Mouse (Mus musculus) stomach, postnatal 0 days (tissue): ENCODE results near the gene Usf2. TPM values are rescaled to one million over a fixed set of nuclear protein-coding genes. Genes with fewer than 3 reads are reported as not detected.

ENCODE experiments used
- ATAC-seq: fragments of 200-750 bp; cut with Nextera tagmentation; 2 replicates; pipeline ENCODE4 v1.8.0; 2017; ENCODE audit not compliant: low FRiP score, low TSS enrichment
- DNase-seq: peaks from one replicate; pipeline ENCODE4 v3.0.0-alpha.2; 2016; ENCODE audit warnings: low spot score
- H3K27ac ChIP-seq: fragments of 300-500 bp; sonication (generic); replicated peaks from 2 replicates; pipeline ENCODE4 v1.5.1; 2014; ENCODE audit warnings: mild to moderate bottlenecking, control low read depth
- H3K27me3 ChIP-seq: fragments of 300-500 bp; sonication (generic); 2 replicates; pipeline ENCODE4 v1.6.1; 2014; ENCODE audit warnings: low read length; ENCODE audit not compliant: control insufficient read depth, insufficient read depth
- H3K36me3 ChIP-seq: fragments of 300-500 bp; sonication (generic); 2 replicates; pipeline ENCODE4 v1.6.1; 2014; ENCODE audit warnings: low read length, mixed read lengths; ENCODE audit not compliant: control insufficient read depth, insufficient read depth
- H3K4me1 ChIP-seq: fragments of 300-500 bp; sonication (generic); replicated peaks from 2 replicates; pipeline ENCODE4 v1.6.1; 2014; ENCODE audit warnings: antibody characterized with exemption; ENCODE audit not compliant: control insufficient read depth, insufficient read depth
- H3K4me2 ChIP-seq: fragments of 300-500 bp; sonication (generic); replicated peaks from 2 replicates; pipeline ENCODE4 v1.6.1; 2014; ENCODE audit warnings: low read depth, mild to moderate bottlenecking, control low read depth, moderate library complexity
- H3K4me3 ChIP-seq: fragments of 300-500 bp; sonication (generic); 2 replicates; pipeline ENCODE4 v1.5.1; 2014; ENCODE audit warnings: low read depth, low read length, control low read depth
- H3K9ac ChIP-seq: fragments of 300-500 bp; sonication (generic); 2 replicates; pipeline ENCODE4 v1.6.1; 2014; ENCODE audit warnings: mild to moderate bottlenecking, low read length, control low read depth, mixed read lengths
- H3K9me3 ChIP-seq: fragments of 300-500 bp; sonication (generic); 2 replicates; pipeline ENCODE4 v1.6.1; 2016; ENCODE audit warnings: low read length; ENCODE audit not compliant: control insufficient read depth
- CTCF ChIP-seq: IDR thresholded peaks from 2 replicates; pipeline ENCODE4 v1.5.1; 2016; ENCODE audit warnings: antibody characterized with exemption, low read depth, mild to moderate bottlenecking, moderate library complexity
- EP300 ChIP-seq: optimal IDR thresholded peaks from 2 replicates; pipeline ENCODE3; 2016; ENCODE audit warnings: antibody characterized with exemption
- WGBS: fragments of 180-500 bp; shearing (Covaris S2); extraction: QIAGEN DNeasy Blood & Tissue Kit; methylation state at CpG from one replicate; pipeline ENCODE4 v1.1.7; 2014; 5-methylcytosine and 5-hydroxymethylcytosine counted together
- polyA plus RNA-seq: library from polyadenylated mRNA; unstranded; fragments of >200 nt; fragmentation: Nextera tagmentation; extraction: Ambion mirVana; gene quantifications from 2 replicates; pipeline ENCODE4 v1.2.1, GENCODE M21; 2015

The Usf2 gene
- polyA plus RNA-seq, 1 experiment from 2014 or later: 12.0 TPM

DNA sequence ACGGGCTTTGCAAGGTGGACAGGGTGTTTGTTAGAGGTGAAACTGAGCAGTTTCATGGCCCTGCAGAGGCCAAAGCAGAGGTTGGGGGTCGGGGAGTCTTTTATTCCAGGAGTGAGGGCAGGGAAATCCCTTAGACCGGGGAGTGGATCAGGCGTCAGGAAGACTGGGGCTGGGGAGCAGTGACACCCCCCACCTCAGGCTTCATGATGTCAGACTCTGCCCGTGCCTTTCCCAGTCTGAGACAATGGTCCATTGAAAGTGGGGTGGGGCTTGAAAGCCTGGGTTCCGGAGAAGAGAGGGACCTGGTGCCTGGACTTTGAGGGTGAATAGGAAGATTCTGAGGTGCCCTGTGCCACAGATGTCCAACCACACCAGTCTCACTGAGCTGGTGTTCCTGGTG is 39.9 kb downstream of the Usf2 start:
- Histone ChIP-seq H3K27me3 (no peaks in the 10 kb centered on the region), H3K9me3 (no peaks in the 10 kb centered on the region), H3K4me1 (no peaks in the 10 kb centered on the region), H3K36me3 (no peaks in the 10 kb centered on the region), H3K27ac (no peak overlapping the region), H3K4me2 (no peak overlapping the region), H3K4me3 (no peak overlapping the region), H3K9ac (no peak overlapping the region)
- DNase-seq (no peak), ATAC-seq (no peak)
- 26% methylated on average over 6 of the region's 6 CpGs for WGBS
- TF ChIP-seq CTCF: no peak
- TF ChIP-seq EP300: no peak

DNA sequence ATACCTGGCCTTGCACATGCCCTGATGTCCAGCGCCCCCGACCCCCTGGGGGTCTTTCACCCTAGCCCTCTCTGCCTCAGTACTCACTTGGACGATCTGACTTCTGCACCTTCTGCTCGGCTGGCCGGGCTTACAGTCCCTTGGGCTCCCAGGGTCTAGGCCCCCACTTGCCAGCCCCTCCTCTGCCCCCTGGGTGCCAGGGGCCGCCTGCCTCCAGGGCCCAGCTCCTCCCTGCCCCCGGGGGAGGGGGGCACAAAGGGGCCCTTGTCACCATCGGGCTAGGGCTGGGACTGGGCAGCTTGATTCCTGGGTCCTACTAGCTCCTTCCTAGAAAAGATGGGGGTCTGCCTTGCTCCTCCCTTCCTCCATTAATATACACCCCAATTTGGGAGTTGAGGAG is 41.9 kb downstream of the Usf2 start, which contains the start of gene Mag:
Mag (minus strand) TSS at position 142 of the 400 bp plus-strand sequence.
- DNase-seq (no peak), ATAC-seq (no peak)
- H3K36me3 ChIP-seq: no peaks in the 10 kb centered on the region
- H3K27me3 ChIP-seq: no peaks in the 10 kb centered on the region
- H3K4me3 ChIP-seq: no peak within 1 kb of the TSS
- no peaks in the 10 kb centered on the region for H3K4me1 ChIP-seq
- no peak within 1 kb of the TSS for H3K27ac ChIP-seq
- no peak within 1 kb of the TSS for H3K4me2 ChIP-seq
- 76% methylated on average over 8 of the region's 8 CpGs for WGBS
- H3K9ac ChIP-seq: no peak within 1 kb of the TSS
- H3K9me3 ChIP-seq: no peaks in the 10 kb centered on the region
- TF ChIP-seq CTCF: no peak
- no peak for TF ChIP-seq EP300

DNA sequence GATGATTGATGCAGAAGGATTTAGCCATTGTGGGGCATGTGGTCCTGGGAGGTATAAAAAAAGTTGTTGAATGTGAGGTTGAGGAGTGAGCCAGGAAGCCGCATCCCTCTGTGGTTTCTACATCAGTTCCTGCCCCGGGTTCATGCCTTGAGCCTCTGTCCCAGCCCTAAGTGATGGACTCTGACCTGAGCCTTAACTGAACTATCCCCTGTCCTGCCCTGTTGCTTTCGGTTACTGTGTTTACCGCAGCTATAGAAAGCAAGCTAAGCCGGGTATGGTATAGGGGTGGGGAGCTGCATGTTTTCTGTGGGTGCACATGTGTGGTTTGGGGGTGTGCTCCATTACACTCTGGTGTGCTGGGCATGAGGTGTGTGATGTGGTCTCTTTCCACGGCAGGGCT is 46.8 kb downstream of the Usf2 start:
- H3K4me3 ChIP-seq: no peak overlapping the region
- WGBS: 71% methylated on average over 6 of the region's 6 CpGs
- TF ChIP-seq EP300 (no peak), CTCF (no peak)
- H3K36me3 ChIP-seq: no peaks in the 10 kb centered on the region
- H3K27me3 ChIP-seq: no peaks in the 10 kb centered on the region
- no peaks in the 10 kb centered on the region for H3K9me3 ChIP-seq
- H3K27ac ChIP-seq: no peak overlapping the region
- H3K9ac ChIP-seq: no peak overlapping the region
- H3K4me2 ChIP-seq: no peak overlapping the region
- no peaks in the 10 kb centered on the region; the same call in 1 of the 2 replicates for H3K4me1 ChIP-seq
- DNase-seq (no peak), ATAC-seq (no peak)

DNA sequence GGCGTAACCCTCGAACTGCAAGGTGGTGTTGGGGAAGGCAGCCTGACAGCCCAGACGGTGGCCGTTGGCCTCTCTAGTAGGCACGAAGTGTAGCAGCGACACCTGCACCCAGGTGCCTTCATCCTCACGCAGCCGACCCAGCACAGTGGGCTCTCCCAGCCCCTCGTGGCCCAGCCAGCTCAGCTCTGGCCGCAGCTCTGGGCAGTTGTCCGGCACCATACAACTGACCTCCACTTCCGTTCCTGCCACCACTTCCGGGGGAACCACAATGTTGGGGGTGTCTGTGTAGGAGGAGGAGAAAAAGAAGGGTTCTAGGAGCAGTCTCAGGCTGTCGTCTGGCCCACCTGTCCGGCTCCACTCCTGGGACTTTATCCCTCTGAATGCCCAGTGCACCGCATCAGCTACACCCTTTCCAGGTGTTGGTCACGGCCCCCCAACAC is 47.6 kb downstream of the Usf2 start:
- WGBS: 21% methylated on average over 17 of the region's 17 CpGs
- peak; percentile 18; the same call in 1 of the 2 replicates for ATAC-seq

DNA sequence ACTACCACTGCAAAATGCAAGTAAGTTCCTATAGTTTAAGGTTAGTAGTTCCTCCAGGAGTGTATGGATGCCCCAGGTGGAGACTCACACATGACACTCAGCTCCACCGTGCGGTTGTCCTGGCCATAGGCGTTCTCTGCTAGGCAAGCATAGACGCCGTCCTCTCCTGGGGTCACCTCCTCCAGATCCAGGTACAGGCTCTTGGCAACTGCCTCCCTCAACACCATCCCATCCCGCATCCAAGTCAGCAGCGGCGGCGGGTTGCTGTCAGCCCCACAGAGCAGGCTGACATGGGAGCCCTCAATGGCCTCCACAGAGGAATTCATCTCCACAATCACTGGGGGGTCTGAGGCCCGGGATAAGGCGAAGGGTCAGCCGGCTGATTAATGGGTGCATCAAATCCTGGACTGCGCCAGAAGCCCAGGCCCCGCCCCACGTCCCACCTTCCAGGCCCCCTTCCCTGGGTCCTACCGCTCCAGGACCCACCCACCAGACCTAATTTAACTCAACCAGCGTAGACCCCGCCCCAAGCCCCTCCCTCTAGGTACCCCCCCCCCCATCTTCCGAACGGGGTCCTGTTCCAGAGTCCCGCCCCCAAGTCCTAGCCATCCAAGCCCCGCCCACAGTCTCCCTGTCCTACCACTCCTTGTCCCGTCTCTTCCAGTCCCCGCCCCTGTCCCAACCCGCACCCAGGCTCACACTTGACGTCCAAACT is 48.2 kb downstream of the Usf2 start:
- Histone ChIP-seq H3K27ac (no peak overlapping the region), H3K27me3 (no peaks in the 10 kb centered on the region), H3K9ac (peak overlapping the region; percentile 13; the same call in 1 of the 2 replicates), H3K4me1 (no peaks in the 10 kb centered on the region; the same call in 1 of the 2 replicates), H3K4me3 (no peak overlapping the region), H3K4me2 (peak overlapping the region; percentile 45), H3K9me3 (no peaks in the 10 kb centered on the region), H3K36me3 (no peaks in the 10 kb centered on the region)
- peak; percentile 67 for DNase-seq
- 2% methylated on average over 25 of the region's 26 CpGs for WGBS
- ATAC-seq: peak; percentile 56
- no peak for TF ChIP-seq EP300
- TF ChIP-seq CTCF: no peak; the same call in 1 of the 2 replicates

More for the DNA sequence above, 47.6 kb downstream of the Usf2 start:
- no peak overlapping the region for H3K4me3 ChIP-seq
- no peaks in the 10 kb centered on the region for H3K27me3 ChIP-seq
- H3K9ac ChIP-seq: 0 out of 2 replicates have a peak overlapping the region, but pooled peaks have one; percentile 13
- H3K9me3 ChIP-seq: no peaks in the 10 kb centered on the region
- H3K4me1 ChIP-seq: no peaks in the 10 kb centered on the region; the same call in 1 of the 2 replicates
- no peak for DNase-seq
- peak overlapping the region; percentile 45 for H3K4me2 ChIP-seq
- H3K27ac ChIP-seq: no peak overlapping the region
- H3K36me3 ChIP-seq: no peaks in the 10 kb centered on the region
- no peak for TF ChIP-seq CTCF
- no peak for TF ChIP-seq EP300

DNA sequence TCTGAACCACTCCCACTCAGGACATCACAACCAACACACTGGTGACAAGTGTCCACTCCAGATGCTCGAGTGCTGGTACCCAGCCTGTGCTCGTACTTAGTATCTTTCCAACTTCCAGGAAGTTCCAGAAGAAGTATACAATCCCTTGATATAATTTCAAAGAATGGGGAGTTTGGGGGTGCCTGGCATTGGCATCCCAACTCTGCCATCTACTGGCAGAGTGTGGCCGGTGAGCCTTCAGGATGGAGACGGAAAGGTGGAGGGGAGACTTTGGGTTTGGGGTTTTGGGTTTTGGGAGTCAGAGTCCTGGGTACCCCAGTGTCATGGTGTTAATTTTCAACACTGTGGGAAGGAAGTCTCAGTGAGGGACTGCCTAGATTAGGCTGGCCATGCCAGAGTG is 52.6 kb downstream of the Usf2 start:
- peak; percentile 72 for TF ChIP-seq CTCF
- TF ChIP-seq EP300: no peak
- ATAC-seq: no peak
- no peak overlapping the region for H3K27ac ChIP-seq
- H3K36me3 ChIP-seq: no peaks in the 10 kb centered on the region
- no peaks in the 10 kb centered on the region for H3K27me3 ChIP-seq
- H3K4me2 ChIP-seq: no peak overlapping the region
- no peak overlapping the region for H3K9ac ChIP-seq
- no peak overlapping the region for H3K4me3 ChIP-seq
- no peaks in the 10 kb centered on the region; the same call in 1 of the 2 replicates for H3K4me1 ChIP-seq
- peak; percentile 42 for DNase-seq
- H3K9me3 ChIP-seq: no peaks in the 10 kb centered on the region
- 31% methylated on average over 4 of the region's 4 CpGs for WGBS

Other genes with a start within 250 kb of the Usf2 start
- gene Atp4a, start 244.6 kb downstream of the Usf2 start, polyA plus RNA-seq: 601 and 695 TPM in 2 replicates
- 210 and 221 TPM in 2 replicates for gene Tmem147, start 227.3 kb downstream of the Usf2 start, polyA plus RNA-seq
- gene Gapdhs, start 213.1 kb downstream of the Usf2 start, polyA plus RNA-seq: 0.27 and 0.30 TPM in 2 replicates
- 438 and 453 TPM in 2 replicates for gene Sbsn, start 205.3 kb downstream of the Usf2 start, polyA plus RNA-seq
- 1,959 and 2,038 TPM in 2 replicates for gene Dmkn, start 193.0 kb downstream of the Usf2 start, polyA plus RNA-seq
- 12,744 and 13,054 TPM in 2 replicates for gene Krtdap, start 168.9 kb downstream of the Usf2 start, polyA plus RNA-seq
- 1.7 TPM in 2 replicates for gene Ffar2, start 133.0 kb downstream of the Usf2 start, polyA plus RNA-seq
- 0.22 and 0.30 TPM in 2 replicates for gene Ffar3, start 100.6 kb downstream of the Usf2 start, polyA plus RNA-seq
- 0.04 and 0.06 TPM in 2 replicates for gene Ffar1, start 95.2 kb downstream of the Usf2 start, polyA plus RNA-seq
- 0.05 and 0.07 TPM in 2 replicates for gene Cd22, start 76.5 kb downstream of the Usf2 start, polyA plus RNA-seq
- gene Mag, start 41.9 kb downstream of the Usf2 start, polyA plus RNA-seq: 0.33 and 0.36 TPM in 2 replicates
- 0.52 and 0.54 TPM in 2 replicates for gene Hamp2, start 32.1 kb downstream of the Usf2 start, polyA plus RNA-seq
- gene Hamp, start 12.8 kb downstream of the Usf2 start, polyA plus RNA-seq: 0.45 and 1.6 TPM in 2 replicates
- gene Lsr, start 16.7 kb upstream of the Usf2 start, polyA plus RNA-seq: 101 and 111 TPM in 2 replicates
- 5.3 and 5.7 TPM in 2 replicates for gene Fam187b, start 17.0 kb upstream of the Usf2 start, polyA plus RNA-seq
- 13.3 and 16.0 TPM in 2 replicates for gene Fxyd5, start 85.7 kb upstream of the Usf2 start, polyA plus RNA-seq
- 19.9 and 20.3 TPM in 2 replicates for gene Fxyd7, start 94.7 kb upstream of the Usf2 start, polyA plus RNA-seq
- 177 and 187 TPM in 2 replicates for gene Fxyd1, start 100.4 kb upstream of the Usf2 start, polyA plus RNA-seq
- gene Lgi4, start 102.5 kb upstream of the Usf2 start, polyA plus RNA-seq: 0.46 and 0.87 TPM in 2 replicates
- gene Fxyd3, start 119.9 kb upstream of the Usf2 start, polyA plus RNA-seq: 1,122 and 1,152 TPM in 2 replicates
- 17.9 and 21.7 TPM in 2 replicates for gene Hpn, start 158.5 kb upstream of the Usf2 start, polyA plus RNA-seq
- gene Scn1b, start 170.2 kb upstream of the Usf2 start, polyA plus RNA-seq: 2.3 and 2.5 TPM in 2 replicates
- 14.4 and 17.4 TPM in 2 replicates for gene Gramd1a, start 199.1 kb upstream of the Usf2 start, polyA plus RNA-seq